Mouse (Mus musculus): Measurements from ENCODE around the gene Col26a1.
A peak's percentile ranks its signal among the peaks of the same experiment; 100 is the strongest.
"Not testable (repeated sequence)": the region's sequence is repeated elsewhere in the genome, so short reads cannot be mapped to it uniquely, and the experiment has no call there.

The Col26a1 gene

GRCm38 (mm10) chr5:136753176-136753575, 129.8 kb downstream of the Col26a1 start:
- DNase-seq (ENCODE audit: low read depth) = not testable (repeated sequence)

GRCm38 (mm10) chr5:136752104-136752503, 130.9 kb downstream of the Col26a1 start:
- no peak for DNase-seq (ENCODE audit: low read depth)

- DNase-seq (ENCODE audit: low read depth) = no peak
Measured at GRCm38 (mm10) chr5:136746596-136746995, 136.4 kb downstream of the Col26a1 start.

GRCm38 (mm10) chr5:136738918-136739317, 144.1 kb downstream of the Col26a1 start:
- DNase-seq (ENCODE audit: low read depth) = no peak

- not testable (repeated sequence) for DNase-seq (ENCODE audit: low read depth)
Measured at GRCm38 (mm10) chr5:136726271-136726670, 156.7 kb downstream of the Col26a1 start.

GRCm38 (mm10) chr5:136721596-136721995, 161.4 kb downstream of the Col26a1 start:
- no peak for DNase-seq (ENCODE audit: low read depth)

GRCm38 (mm10) chr5:136718656-136719055, 164.4 kb downstream of the Col26a1 start:
- DNase-seq (ENCODE audit: low read depth) = no peak

- no peak for DNase-seq (ENCODE audit: low read depth)
Measured at GRCm38 (mm10) chr5:136717573-136717854, 165.5 kb downstream of the Col26a1 start.

GRCm38 (mm10) chr5:136716696-136717572, 166.1 kb downstream of the Col26a1 start:
- no peak for DNase-seq (ENCODE audit: low read depth)

- DNase-seq (ENCODE audit: low read depth) = no peak
Measured at GRCm38 (mm10) chr5:136714879-136715278, 168.1 kb downstream of the Col26a1 start.

- DNase-seq (ENCODE audit: low read depth) = no peak
Measured at GRCm38 (mm10) chr5:136714232-136714875, 168.7 kb downstream of the Col26a1 start.

- no peak for DNase-seq (ENCODE audit: low read depth)
Measured at GRCm38 (mm10) chr5:136710742-136711141, 172.3 kb downstream of the Col26a1 start.

- no peak for DNase-seq (ENCODE audit: low read depth)
Measured at GRCm38 (mm10) chr5:136708116-136708515, 174.9 kb downstream of the Col26a1 start.

- peak; percentile 61 for DNase-seq (ENCODE audit: low read depth)
Measured at GRCm38 (mm10) chr5:136706803-136707202, 176.2 kb downstream of the Col26a1 start.

- no peak for DNase-seq (ENCODE audit: low read depth)
Measured at GRCm38 (mm10) chr5:136705532-136705931, 177.5 kb downstream of the Col26a1 start.

GRCm38 (mm10) chr5:136704151-136704550, 178.9 kb downstream of the Col26a1 start:
- no peak for DNase-seq (ENCODE audit: low read depth)

GRCm38 (mm10) chr5:136703751-136704150, 179.3 kb downstream of the Col26a1 start:
- peak; percentile 45 for DNase-seq (ENCODE audit: low read depth)

- no peak for DNase-seq (ENCODE audit: low read depth)
Measured at GRCm38 (mm10) chr5:136702159-136702725, 180.8 kb downstream of the Col26a1 start.

GRCm38 (mm10) chr5:136697618-136698017, 185.4 kb downstream of the Col26a1 start:
- no peak for DNase-seq (ENCODE audit: low read depth)

GRCm38 (mm10) chr5:136696516-136696915, 186.5 kb downstream of the Col26a1 start:
- DNase-seq (ENCODE audit: low read depth) = no peak

GRCm38 (mm10) chr5:136694976-136695375, 188.0 kb downstream of the Col26a1 start:
- no peak for DNase-seq (ENCODE audit: low read depth)

- DNase-seq (ENCODE audit: low read depth) = no peak
Measured at GRCm38 (mm10) chr5:136693418-136693817, 189.6 kb downstream of the Col26a1 start.

GRCm38 (mm10) chr5:136692784-136693183, 190.2 kb downstream of the Col26a1 start, which contains the start of gene Myl10:
TSS of gene Myl10 (plus strand) at chr5:136693146.
- no peak for DNase-seq (ENCODE audit: low read depth)

All from c-Kit-positive CD71-positive TER-119-negative erythroid progenitor cells, embryonic 14.5 days (primary cell).